Mouse (Mus musculus) heart, postnatal 4 days (tissue): Measurements from ENCODE around the gene Bri3bp. TPM values are rescaled to one million over a fixed set of nuclear protein-coding genes. Genes with fewer than 3 reads are reported as not detected.
"Not testable (repeated sequence)": the region's sequence is repeated elsewhere in the genome, so short reads cannot be mapped to it uniquely, and the experiment has no call there.

Source experiments
- DNase-seq: peaks from one replicate; pipeline ENCODE4 v3.0.0; 2021
- total RNA-seq, 2 experiments: library from RNA; stranded (reverse); gene quantifications; 2 replicates each; pipeline ENCODE4 v1.2.3; 2021

The Bri3bp gene
- total RNA-seq, 2 experiments from 2014 or later, result 55.8 to 56.3 TPM

DNA sequence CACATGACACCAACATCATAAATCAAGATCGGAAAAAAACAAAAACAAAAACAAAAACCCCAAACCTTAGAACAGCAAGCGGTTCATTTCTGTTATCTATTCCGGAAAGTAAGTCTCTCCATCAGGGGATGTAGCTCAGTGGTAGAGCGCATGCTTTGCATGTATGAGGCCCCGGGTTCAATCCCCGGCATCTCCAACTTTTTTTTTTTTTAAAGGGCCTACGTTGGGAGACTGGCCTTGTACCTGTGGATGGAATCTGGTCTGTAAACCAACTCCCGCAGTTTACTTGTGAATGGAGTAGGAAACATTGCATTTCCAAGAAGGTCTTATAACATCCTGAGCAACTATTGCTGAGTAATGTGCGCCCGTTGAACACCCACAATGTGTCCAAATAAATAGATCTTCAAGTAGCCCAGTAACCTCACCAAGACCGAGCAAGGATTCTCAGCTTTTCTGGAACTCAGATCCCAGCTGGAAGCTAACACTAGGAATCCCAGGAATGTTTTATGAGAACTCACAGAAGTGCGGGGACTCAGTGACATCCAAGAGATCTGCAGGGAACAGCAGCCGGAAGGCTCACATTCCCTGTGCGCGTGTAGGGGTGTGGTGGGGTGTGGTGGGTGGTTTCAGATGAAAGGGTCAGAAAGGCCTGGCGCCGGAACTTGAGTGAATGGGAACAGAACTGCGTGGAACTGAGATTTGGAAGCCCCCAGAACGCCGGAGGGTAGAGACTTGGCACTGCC lies 31.8 kb upstream of the Bri3bp start:
- DNase-seq, result peak; percentile 40

DNA sequence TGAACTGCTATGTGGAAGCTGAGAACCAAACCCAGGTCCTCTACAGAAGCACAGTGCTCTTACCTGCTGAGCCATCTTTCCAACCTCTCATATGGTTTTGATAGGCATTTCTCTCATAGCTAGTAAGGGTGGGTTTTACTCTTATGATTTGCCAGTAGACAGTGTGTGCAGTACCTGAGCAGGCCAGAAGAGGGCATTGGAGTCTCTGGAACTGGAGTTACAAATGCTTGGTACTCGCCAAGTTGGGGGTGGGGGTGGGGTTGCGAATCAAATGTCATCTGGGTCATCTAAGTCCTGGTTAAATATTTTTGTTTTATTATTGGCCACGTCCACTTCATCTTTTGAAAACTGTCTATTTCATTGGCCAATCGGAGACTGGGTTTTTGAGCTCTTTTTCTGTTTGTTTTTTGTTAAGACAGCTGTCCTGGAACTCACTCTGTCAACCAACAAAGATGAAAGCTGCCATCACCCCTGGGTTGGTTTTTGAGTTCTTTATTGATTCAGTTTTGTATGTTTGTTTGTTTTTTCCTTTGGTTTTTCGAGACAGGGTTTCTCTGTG lies 29.3 kb upstream of the Bri3bp start:
- peak; percentile 83 for DNase-seq

DNA sequence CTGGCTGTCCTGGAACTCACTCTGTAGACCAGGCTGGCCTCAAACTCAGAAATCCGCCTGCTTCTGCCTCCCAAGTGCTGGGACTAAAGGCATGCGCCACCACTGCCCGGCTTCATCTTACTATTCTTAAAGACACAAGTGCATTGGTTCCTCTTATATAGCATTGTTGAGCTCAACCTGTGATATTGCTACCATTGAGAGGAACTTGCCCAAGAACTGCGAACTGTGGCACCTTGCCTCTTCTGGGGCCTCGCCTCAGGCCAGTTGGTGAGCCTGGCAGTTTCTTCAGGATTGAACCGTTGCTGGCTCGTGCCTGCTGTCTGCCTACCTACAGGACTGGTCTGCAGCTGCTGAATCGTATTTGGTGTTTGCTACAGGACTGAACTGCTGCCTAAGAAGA lies 28.8 kb upstream of the Bri3bp start:
- DNase-seq, result not testable (repeated sequence)

DNA sequence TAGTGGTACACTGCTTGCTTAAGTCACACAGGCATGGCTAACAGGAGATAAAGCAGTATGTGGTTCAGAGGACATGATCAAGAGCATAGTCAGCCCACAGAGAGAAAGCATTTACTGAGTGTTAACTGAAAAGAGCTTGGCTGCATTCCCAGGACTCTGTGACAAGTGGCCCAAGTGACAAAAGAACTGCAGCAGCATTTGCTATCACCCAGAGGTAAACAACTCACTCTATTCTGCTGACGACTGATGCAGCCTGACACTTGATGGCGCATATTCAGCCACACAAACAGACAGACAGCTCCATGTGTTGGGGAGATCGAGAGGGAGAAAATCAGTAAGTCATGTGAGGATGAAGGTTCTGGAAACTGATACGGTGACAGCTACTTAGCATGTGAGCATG lies 27.6 kb upstream of the Bri3bp start:
- peak; percentile 54 for DNase-seq

DNA sequence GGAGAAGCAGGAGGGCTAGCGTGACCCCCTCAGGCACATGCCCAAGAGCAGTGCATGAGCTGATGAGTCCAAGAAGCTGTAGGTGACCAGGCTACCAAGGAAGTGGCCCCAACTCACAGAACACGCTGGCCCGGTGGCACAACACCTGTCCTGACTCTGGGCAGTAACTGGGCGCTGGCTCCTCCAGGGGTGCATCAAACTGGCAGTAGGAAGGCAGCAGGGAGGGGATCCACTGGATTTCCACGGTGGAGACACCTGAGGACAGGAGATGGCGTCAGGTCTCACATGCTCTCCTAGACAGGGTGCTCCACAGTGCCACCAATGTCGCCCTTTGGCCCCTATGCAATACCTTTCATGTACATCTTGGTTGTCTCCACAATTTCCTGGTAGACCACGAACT lies 25.2 kb upstream of the Bri3bp start:
- DNase-seq, result no peak

DNA sequence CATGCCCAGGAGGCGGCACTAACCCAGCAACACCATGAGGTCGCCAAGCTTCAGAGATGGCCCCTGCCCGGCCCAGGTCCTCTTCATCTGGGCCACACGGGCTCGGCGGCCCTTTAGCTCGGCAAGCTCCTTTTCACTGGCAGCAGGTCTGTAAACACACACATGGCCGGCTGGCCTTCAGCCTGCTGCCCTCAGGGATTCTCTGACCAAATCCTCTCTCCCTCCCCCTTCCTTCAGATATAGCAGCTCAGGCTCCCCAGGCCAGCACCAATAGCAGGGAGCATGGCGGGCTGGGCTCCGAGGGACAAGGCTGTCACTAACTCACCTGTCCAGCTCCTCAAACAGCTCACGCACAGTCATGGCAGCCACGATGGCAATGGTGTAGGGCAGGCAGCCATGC lies 22.7 kb upstream of the Bri3bp start:
- no peak for DNase-seq

DNA sequence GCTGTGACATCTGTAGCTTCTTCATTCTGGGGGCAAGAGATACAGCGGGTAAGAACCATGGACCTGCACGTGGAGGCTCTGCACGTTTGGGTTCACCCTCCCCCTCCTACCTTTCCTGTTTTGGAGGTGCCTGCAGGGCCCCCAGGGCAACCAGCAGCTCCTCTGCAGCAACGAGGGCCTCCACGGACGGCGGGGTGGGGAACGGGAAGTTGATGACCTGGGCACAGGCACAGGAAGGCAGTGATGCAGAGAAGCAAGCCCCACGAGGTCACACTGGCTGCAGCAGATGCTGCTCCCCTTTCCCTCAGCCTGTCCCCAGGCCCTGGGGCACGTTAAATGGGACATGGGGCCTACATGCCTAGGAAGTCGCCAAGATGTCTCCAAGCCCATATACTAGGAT lies 22.2 kb upstream of the Bri3bp start:
- no peak for DNase-seq

DNA sequence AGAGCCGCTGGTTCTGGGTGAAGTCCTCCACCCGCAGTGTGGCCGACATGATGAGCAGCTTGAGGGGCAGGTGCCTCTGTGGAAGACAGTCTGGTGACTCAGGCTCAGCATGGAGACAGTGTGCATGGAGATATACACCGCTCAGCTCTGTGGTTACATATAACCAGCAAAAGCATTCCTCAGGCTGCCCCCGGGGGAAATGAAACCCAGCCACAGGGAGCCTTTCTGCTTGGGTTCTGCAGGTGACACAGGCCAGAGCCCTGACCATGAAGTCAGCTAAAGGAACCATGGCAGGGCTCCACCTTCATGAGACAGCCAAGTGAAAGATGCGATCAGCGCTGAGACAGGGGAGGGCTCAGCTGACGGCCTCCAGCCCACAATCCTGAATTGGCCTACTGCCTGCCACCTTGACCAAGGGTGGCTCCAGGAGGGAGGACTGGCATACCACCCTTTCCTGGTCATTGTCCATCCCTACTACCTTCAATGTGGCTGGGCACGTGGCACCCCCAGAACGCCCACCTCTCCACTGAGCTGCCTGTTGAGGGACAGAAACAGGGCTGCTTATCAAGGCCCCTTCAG lies 15.6 kb upstream of the Bri3bp start:
- no peak for DNase-seq

DNA sequence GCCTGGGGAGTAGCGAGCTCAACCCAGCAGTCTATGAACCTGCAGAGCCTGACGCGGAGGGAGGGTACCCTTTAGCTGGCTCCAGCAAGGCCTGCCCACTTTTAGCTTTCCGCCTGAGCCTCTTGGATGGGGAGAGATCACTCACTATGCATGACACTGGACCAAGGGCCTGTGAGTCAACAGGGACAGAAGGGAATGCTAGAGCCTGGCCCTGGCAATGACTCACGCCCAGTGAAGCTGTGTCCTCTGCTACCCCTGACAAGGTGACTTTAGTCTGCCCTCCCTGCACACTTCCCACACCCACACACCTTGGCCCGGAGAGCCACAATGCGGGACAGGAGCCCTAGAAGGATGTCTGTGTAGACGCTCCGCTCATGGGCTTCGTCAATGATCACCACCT lies 15.0 kb upstream of the Bri3bp start:
- DNase-seq, result peak; percentile 32

DNA sequence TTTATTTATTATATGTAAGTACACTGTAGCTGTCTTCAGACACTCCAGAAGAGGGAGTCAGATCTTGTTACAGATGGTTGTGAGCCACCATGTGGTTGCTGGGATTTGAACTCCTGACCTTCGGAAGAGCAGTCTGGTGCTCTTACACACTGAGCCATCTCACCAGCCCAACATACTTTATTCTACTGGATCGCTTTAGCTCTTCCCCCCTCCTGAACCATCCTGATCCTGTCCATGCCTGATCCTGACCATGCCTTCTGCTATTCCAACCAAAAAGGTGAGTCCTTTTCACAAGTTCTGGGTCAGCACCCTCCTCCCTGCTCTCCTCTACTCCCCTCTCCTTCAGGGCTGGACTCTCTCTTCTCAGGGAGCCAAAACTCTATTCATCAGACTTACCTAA lies 9.0 kb upstream of the Bri3bp start:
- DNase-seq, result not testable (repeated sequence)

DNA sequence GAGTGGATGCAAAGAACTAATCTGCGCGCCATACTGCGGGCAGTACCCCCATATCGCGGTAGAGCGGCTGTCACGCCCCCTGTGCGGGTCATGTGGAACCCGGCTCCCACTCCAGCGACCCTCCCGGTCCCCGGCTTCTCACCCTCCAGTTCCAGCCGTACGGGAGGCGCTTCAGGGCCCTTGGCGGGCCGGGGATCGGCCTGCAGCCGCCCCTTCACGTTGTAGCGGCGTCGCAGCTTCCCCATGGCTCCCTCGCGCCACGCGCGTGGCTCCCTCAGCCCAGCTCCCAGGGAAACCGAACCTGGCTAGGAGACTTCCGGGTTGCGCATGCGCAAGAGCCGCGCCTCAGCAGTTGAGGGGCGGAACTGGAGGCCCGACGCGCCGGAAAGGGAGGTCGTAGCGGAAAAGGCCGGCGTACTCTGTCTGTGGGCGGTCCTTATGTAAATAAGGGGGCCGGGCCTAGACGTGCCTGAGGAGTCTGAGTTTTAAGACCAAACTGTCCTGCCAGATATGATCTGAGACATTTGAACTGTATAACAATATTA lies 7.5 kb upstream of the Bri3bp start, which contains the start of gene Dhx37:
TSS of gene Dhx37 (minus strand) at position 329 of the 545 bp plus-strand sequence.
- peak; percentile 95 for DNase-seq

DNA sequence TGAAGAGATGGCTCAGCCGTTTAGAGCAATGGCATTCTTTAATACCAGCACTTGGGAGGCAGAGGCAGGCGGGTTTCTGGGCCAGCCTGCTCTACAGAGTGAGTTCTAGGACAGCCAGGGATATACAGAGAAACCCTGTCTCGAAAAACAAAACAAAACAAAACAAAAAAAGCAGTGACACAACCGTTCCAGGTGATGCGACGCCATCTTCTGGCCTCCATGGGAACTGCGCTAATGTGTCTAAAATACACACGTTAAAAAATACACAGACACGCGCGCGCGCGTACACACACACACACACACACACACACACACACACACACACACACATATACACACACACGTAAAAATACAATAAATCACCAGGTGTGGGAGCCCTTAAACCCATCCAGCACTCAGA lies 7.0 kb upstream of the Bri3bp start:
- DNase-seq, result not testable (repeated sequence)

DNA sequence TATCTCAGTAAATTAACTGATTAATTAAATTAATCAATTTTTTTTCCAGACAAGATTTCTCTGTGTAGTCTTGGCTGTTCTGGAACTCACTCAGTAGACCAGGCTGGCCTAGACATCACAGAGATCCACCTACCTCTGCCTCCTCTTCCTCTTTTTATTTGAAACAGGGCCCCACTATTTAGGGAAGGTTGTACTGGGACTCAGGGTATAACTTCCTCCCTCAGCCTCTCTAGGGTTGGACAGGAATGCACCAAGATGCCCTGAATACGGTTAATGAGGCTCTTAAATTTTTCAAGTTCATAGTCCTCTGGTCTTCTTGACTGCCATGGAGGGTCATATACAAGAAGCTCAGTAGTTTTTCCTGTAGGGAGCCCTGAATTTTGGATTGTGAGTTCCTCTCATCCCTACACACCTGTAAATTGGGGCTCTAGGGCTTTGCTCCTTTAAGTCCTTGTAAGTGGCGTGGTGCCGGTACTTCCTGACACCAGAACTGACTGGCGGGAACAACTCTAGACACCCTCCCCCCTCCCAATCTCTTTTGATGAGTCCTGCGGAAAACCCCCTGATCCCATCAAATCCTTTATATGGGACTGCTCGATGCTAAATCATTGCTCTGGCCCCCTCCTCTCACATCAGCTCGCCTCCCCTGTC lies 660 bp upstream of the Bri3bp start:
- DNase-seq, result no peak

DNA sequence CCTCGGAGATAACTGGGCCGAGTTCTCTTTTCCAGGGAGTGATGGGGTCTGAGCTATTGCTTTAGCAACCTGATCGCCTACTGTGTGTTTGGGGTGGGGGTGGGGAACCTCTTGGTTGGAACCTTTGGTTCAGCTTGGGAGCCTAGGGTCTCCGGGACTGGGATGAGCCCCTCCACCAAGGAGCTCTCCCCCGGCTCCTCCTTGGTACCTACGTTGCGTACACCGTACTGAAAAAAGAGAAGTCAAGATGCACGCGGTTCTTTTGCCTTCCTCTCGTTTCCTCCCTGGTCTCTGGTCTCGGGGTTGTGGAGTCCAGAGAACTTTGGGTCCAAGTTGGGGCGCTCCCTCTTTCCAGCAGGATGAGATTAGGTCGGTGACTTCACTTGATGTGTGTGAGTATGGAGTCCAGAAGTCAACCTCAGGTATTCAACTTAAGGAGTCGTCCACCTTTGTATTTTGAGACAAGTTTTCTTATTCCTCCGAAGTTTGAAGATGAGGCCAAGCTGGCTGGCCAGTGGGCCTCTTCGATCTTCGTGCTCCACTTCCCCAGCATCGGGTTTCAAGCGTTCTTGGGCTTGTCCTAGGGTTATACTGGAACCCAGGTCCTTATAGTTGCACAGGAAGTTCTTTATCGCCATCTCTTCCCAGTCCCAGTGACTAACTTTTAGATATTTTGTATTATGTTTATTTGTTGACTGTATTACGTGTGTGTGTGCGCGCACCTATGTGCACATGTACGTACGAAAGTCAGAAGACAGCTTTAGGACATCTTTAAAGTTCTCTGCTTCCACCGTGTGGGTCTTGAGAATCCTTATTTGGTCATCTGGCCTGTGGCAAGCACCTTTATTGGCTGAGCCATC lies 998 bp downstream of the Bri3bp start:
- DNase-seq, result no peak

DNA sequence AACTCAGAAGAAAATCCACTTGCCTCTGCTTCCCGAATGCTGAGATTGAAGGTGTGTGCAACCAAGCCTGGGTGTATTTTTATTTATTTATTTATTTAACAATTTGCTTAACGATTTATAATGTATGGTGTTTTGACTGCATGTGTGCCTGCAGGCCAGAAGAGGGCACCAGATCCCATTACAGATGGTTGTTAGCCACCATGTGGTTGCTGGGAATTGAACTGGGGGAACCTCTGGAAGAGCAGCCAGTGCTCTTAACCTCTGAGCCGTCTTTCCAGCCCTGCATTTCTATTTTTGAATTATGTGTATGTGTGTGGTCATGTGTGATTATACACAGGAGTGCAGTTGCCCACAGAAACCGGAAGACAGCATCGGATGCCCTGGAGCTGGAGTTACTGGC lies 2.0 kb downstream of the Bri3bp start:
- DNase-seq, result no peak

DNA sequence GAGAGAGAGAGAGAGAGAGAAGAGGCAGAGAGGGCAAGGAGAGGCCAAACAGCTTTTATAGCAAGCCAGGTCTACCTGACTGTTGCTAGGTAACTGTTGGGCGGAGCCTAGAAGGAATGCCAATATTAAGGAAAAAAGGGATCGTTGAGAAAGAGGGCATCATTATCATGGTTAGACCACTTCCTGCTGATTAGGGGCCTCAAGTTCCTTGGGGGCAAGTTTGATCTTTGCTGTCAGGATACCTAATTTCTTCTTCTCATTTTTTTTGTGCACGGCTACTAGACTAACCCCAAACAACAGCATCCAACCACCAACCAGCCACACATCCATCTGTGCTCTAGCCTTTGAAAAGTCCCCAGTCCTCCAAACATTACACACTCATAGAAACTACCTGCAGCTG lies 2.5 kb downstream of the Bri3bp start:
- DNase-seq, result no peak

DNA sequence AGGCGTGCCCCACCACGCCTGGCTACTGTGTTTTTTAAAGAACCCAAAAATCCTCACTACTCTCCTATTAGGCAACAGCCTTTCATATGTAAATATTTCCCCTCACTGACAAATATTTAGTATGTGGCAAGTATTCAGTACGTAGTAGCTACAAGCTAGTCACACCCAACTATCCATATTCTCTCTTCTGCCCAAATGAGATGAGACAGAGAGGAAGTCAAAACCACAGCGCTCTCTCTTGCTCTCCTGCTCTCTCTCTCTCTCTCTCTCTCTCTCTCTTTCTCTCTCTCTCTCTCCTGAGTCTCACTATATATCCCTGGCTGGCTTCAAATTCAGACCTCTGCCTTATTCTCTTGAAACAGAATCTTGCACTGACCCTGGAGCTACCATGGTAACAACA lies 3.2 kb downstream of the Bri3bp start:
- no peak for DNase-seq

DNA sequence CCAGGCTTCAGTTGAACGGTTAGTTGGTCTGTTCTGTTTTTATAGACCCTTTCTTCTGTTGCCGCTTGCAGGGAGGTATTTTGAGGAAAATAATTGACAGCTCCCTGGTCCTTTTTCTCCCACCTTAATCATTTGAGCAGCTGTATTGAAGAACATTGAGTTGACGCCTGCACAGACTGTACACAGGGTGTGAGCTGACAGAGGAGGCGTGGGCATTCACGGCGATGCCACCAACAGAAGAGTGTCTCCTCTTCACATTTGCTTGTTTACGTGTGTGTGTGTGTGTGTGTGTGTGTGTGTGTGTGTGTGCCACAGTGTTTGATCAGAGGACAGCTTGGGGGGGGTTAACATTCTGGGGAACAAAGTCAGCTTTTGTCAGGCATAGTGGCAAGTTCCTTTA lies 5.0 kb downstream of the Bri3bp start:
- no peak for DNase-seq

DNA sequence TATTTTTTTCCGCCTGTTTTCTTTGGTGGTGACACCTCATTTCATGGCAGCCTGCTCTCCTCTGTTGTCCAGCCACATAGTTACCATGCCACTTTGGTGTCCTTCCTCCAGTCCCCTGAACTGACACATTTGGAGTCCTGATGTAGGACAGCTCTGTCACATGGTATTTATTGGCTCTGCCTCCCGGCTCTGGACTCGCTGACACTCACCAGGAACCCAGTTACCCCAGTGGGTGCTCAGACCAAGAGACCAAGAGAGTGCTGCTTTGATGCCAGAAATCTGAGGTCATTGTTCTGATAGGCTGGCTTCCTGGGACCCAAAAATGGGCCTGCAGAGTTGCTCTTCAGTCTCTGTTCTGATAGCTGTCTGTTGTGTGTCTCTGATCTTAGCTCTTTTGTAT lies 6.7 kb downstream of the Bri3bp start:
- peak; percentile 45 for DNase-seq

DNA sequence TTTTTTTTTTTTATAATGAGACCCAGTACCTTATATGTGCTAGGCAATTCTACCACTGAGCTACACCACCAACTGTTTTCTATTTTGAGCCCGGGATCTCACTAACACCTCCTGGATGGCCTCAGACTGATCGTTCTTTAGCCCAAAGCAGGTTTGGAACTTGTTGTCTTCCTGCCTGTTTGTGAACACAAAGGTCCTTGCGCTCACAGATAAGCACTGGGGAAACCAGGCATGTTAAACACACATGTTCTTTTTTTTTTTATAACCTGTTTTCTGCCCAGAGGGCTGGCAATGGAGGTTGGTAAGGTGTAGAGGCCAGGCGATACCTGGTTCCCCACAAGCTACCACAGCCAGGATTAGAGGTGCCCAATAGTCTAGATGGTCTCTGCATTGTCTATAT lies 7.3 kb downstream of the Bri3bp start:
- no peak for DNase-seq

DNA sequence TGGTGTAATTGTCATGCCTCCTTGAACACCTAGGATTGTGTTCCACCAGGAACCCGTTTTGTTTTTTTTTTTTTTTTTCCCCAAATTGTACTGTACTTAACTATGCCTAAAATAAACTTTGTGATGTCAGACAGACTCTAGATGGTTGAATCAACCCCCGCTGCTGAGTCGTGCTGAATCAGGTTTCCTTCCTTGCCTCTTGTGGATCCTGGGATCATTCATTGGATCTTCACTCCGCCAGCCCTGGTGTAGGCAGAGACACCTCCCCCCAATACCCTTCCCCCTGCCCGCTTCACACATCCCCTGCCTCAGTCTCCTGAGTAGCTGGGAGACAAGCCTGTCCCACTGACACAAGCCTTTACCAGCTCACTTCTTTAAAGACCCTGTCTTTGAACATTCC lies 7.9 kb downstream of the Bri3bp start:
- DNase-seq, result no peak

DNA sequence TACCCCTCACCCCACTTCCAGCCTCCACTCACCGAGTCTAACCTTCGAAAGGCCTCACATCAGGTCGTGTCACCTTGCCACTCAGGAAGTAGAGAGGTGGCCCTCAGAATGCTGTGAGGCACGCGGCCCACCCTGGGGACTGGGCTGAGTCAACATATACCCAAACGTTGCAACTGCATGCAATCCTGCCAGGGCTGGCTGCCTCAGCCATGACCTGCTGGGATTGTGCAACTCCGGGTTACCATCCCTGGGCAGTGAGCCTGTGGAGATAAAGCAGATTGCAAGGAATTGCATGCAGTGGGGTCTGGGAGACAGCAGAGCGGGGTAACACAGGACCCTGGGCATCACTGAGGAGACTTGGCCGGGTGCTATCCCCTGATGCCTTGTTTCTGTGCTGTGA lies 11.2 kb downstream of the Bri3bp start:
- no peak for DNase-seq
